Mouse (Mus musculus) lung, adult 2 months (tissue): ENCODE data around the gene Ttf1.

ENCODE experiments used
- CTCF ChIP-seq: fragments of 200-500 bp; IDR thresholded peaks from 2 replicates; pipeline ENCODE4 v1.5.1; 2011; ENCODE audit warnings: mild to moderate bottlenecking, low read length, control low read depth; ENCODE audit not compliant: insufficient read depth
- POLR2A ChIP-seq: fragments of 200-500 bp; IDR thresholded peaks from 2 replicates; pipeline ENCODE4 v1.6.1; 2011; ENCODE audit warnings: low read depth, mild to moderate bottlenecking, control low read depth, low read length, borderline replicate concordance; ENCODE audit errors: extremely low read depth

GRCm38 (mm10) chr2:29041477-29041768, 18.6 kb upstream of the Ttf1 start:
- TF ChIP-seq POLR2A (no peak), CTCF (no peak)
